Mouse (Mus musculus): ENCODE results near the gene Olfr1412. TPM values are rescaled to one million over a fixed set of nuclear protein-coding genes. Genes with fewer than 3 reads are reported as not detected.
A peak's percentile ranks its signal among the peaks of the same experiment; 100 is the strongest.

Gene Olfr1412
- polyA plus RNA-seq, 2 experiments = not detected

DNA sequence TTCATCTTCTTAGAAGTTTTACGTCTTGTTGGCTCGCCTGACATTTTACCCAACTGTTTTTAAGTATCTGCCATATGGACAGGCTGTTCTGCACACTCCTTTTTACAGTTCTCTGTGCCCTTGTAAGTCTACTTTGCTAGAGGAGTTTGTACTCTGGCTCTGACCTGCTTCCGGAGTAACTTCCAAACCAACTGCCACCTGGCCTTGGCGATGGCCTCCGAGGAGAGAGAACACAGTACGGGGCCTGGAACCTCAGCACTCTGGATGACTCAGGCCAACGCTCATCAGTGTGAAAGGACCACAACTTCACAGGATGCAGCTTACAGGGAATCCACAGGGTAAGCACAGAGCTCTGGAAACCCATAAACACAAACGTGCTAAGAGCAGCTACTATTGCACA lies 48.1 kb downstream of the Olfr1412 start:
- Histone ChIP-seq H3K27me3 (ENCODE audit: control insufficient read depth, insufficient read depth, low read length) (no peaks in the 10 kb centered on the region), H3K4me1 (ENCODE audit: control insufficient read depth, insufficient read depth, low read length) (no peaks in the 10 kb centered on the region), H3K36me3 (ENCODE audit: control insufficient read depth, insufficient read depth, low read length) (peaks cover 31% of the 10 kb centered on the region), H3K9ac (ENCODE audit: low read depth, low read length, severe bottlenecking) (no peak overlapping the region), H3K4me2 (replicated peaks; ENCODE audit: low read depth, low read length, severe bottlenecking) (no peak overlapping the region), H3K4me3 (replicated peaks; ENCODE audit: low read length) (no peak overlapping the region), H3K9me3 (ENCODE audit: control insufficient read depth, low read length) (no peaks in the 10 kb centered on the region), H3K27ac (replicated peaks; ENCODE audit: low read depth, low read length) (no peak overlapping the region)
- WGBS = 72% methylated on average over 8 of the region's 8 CpGs
- TF ChIP-seq POLR2A (IDR thresholded peaks at IDR 0.05; ENCODE audit: borderline replicate concordance, extremely low read depth, insufficient read depth, insufficient read length) = no peak
- no peak for DNase-seq (ENCODE audit: low spot score)
- ATAC-seq (ENCODE audit: low FRiP score, low read depth) = no peak

DNA sequence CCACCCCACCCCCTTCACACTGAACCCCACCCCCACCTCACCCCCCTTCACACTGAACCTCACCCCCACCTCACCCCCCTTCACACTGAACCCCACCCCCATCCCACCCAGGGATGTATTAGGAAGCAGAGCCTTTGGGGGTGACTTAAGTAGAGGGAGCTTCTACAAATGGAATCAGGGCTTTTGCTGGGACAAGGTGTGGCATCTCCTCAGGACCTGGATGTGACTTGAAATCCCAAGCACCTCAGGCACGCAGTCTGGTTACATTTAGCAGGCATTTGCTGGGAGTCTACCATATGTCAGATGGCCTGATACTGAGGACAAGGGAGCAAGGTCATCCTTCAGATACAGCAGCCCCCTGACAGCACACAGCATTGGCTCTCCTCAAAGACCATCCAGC lies 49.0 kb downstream of the Olfr1412 start:
- Histone ChIP-seq H3K27me3 (ENCODE audit: control insufficient read depth, insufficient read depth, low read length) (no peaks in the 10 kb centered on the region), H3K4me2 (replicated peaks; ENCODE audit: low read depth, low read length, severe bottlenecking) (no peak overlapping the region), H3K9me3 (ENCODE audit: control insufficient read depth, low read length) (no peaks in the 10 kb centered on the region), H3K36me3 (ENCODE audit: control insufficient read depth, insufficient read depth, low read length) (peaks cover 35% of the 10 kb centered on the region), H3K4me1 (ENCODE audit: control insufficient read depth, insufficient read depth, low read length) (no peaks in the 10 kb centered on the region), H3K4me3 (replicated peaks; ENCODE audit: low read length) (no peak overlapping the region), H3K27ac (replicated peaks; ENCODE audit: low read depth, low read length) (no peak overlapping the region), H3K9ac (ENCODE audit: low read depth, low read length, severe bottlenecking) (no peak overlapping the region)
- WGBS = 69% methylated on average over 1 of the region's 1 CpGs
- no peak for TF ChIP-seq POLR2A (IDR thresholded peaks at IDR 0.05; ENCODE audit: borderline replicate concordance, extremely low read depth, insufficient read depth, insufficient read length)
- ATAC-seq (ENCODE audit: low FRiP score, low read depth) = no peak
- no peak for DNase-seq (ENCODE audit: low spot score)

DNA sequence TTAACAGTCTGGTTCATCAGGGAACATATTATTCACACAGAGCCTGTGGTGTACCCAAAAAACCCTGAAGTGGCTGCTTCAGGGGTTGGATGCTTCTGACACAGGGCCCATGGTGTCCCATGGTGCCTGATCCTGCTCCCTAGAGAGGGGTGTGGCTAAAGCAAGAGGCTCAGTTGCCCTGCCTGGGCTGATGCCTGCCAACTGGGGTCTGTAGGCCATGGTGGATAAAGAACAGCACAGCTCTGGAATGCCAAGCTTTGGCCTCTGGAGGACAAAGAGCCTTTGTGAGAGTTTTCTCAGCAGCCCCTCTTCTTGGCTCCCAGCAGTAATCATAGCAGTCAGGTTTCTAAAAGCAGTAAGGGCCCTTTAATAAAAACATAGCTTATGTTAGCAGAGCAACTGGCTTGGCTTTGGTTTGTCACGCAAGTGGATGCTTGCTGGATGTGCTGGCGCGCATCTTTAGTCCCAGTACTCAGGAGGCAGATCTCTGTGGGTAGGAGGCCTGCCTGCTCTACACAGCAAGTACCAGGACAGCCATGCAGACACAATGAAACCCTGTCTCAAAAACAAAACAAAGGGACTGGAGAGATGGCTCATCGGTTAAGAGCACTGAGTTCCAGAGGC lies 49.5 kb downstream of the Olfr1412 start:
- WGBS = 80% methylated on average over 4 of the region's 4 CpGs
- Histone ChIP-seq H3K9me3 (ENCODE audit: control insufficient read depth, low read length) (no peaks in the 10 kb centered on the region), H3K9ac (ENCODE audit: low read depth, low read length, severe bottlenecking) (0 out of 2 replicates have a peak overlapping the region, but pooled peaks have one; percentile 17), H3K4me1 (ENCODE audit: control insufficient read depth, insufficient read depth, low read length) (no peaks in the 10 kb centered on the region), H3K36me3 (ENCODE audit: control insufficient read depth, insufficient read depth, low read length) (peaks cover 36% of the 10 kb centered on the region), H3K27ac (replicated peaks; ENCODE audit: low read depth, low read length) (no peak overlapping the region), H3K27me3 (ENCODE audit: control insufficient read depth, insufficient read depth, low read length) (no peaks in the 10 kb centered on the region), H3K4me2 (replicated peaks; ENCODE audit: low read depth, low read length, severe bottlenecking) (no peak overlapping the region), H3K4me3 (replicated peaks; ENCODE audit: low read length) (no peak overlapping the region)
- no peak for TF ChIP-seq POLR2A (IDR thresholded peaks at IDR 0.05; ENCODE audit: borderline replicate concordance, extremely low read depth, insufficient read depth, insufficient read length)
- peak; percentile 28; the same call in 1 of the 2 replicates for ATAC-seq (ENCODE audit: low FRiP score, low read depth)
- DNase-seq (ENCODE audit: low spot score) = no peak

DNA sequence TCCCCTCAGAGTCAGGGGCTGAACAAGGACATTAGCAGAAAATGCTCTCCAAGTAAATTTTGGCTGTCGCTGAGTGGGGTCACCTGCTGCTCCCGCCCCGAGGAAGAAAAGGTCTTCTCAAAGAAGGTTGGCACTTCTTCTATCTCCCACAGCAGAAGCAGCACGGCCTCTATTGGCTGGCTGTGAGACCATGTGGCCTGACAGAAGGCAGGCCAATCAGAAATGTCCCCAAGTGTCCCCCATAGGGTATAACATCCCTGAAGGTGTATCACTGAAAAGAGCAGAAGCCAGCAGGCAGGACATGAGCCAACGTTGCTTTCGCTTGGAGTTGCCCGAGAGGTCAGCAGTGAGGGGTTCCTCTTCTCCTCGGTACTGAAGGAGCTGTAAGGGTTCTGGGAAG lies 50.4 kb downstream of the Olfr1412 start:
- H3K4me2 ChIP-seq (replicated peaks; ENCODE audit: low read depth, low read length, severe bottlenecking) = no peak overlapping the region
- ATAC-seq (ENCODE audit: low FRiP score, low read depth) = no peak
- peaks cover 36% of the 10 kb centered on the region for H3K36me3 ChIP-seq (ENCODE audit: control insufficient read depth, insufficient read depth, low read length)
- no peak overlapping the region for H3K9ac ChIP-seq (ENCODE audit: low read depth, low read length, severe bottlenecking)
- H3K4me1 ChIP-seq (ENCODE audit: control insufficient read depth, insufficient read depth, low read length) = peaks cover 4% of the 10 kb centered on the region; the same call in 1 of the 2 replicates
- WGBS = 91% methylated on average over 8 of the region's 8 CpGs
- no peak overlapping the region for H3K4me3 ChIP-seq (replicated peaks; ENCODE audit: low read length)
- DNase-seq (ENCODE audit: low spot score) = no peak
- H3K27ac ChIP-seq (replicated peaks; ENCODE audit: low read depth, low read length) = no peak overlapping the region
- no peak for TF ChIP-seq POLR2A (IDR thresholded peaks at IDR 0.05; ENCODE audit: borderline replicate concordance, extremely low read depth, insufficient read depth, insufficient read length)
- no peaks in the 10 kb centered on the region for H3K27me3 ChIP-seq (ENCODE audit: control insufficient read depth, insufficient read depth, low read length)
- H3K9me3 ChIP-seq (ENCODE audit: control insufficient read depth, low read length) = no peaks in the 10 kb centered on the region

DNA sequence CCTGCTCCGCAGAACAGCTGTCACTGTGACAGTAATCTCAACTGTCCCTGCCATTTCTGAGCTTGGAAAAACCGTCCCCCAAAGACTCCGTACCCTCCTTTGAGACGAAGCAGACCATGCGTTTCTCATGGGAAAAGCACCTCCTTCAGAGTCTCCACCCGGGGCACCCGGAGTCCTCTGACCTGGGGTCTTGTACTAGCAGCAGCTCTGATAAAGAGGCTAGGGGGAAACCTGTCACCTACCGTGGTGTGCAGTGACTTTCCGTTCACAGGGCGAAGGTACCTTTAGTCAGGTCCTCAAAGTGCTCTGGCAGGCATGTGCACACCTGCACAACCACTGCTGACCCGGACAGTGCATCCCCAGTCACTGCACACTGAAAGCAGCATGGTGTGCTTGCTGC lies 51.1 kb downstream of the Olfr1412 start:
- Histone ChIP-seq H3K36me3 (ENCODE audit: control insufficient read depth, insufficient read depth, low read length) (peaks cover 36% of the 10 kb centered on the region), H3K4me2 (replicated peaks; ENCODE audit: low read depth, low read length, severe bottlenecking) (no peak overlapping the region), H3K27me3 (ENCODE audit: control insufficient read depth, insufficient read depth, low read length) (no peaks in the 10 kb centered on the region), H3K9ac (ENCODE audit: low read depth, low read length, severe bottlenecking) (no peak overlapping the region), H3K4me1 (ENCODE audit: control insufficient read depth, insufficient read depth, low read length) (peaks cover 6% of the 10 kb centered on the region; the same call in 1 of the 2 replicates), H3K4me3 (replicated peaks; ENCODE audit: low read length) (no peak overlapping the region), H3K27ac (replicated peaks; ENCODE audit: low read depth, low read length) (no peak overlapping the region), H3K9me3 (ENCODE audit: control insufficient read depth, low read length) (no peaks in the 10 kb centered on the region)
- ATAC-seq (ENCODE audit: low FRiP score, low read depth) = no peak
- TF ChIP-seq POLR2A (IDR thresholded peaks at IDR 0.05; ENCODE audit: borderline replicate concordance, extremely low read depth, insufficient read depth, insufficient read length) = no peak
- WGBS = 94% methylated on average over 11 of the region's 11 CpGs
- DNase-seq (ENCODE audit: low spot score) = no peak

All from limb, embryonic 14.5 days (tissue).